Mouse (Mus musculus) left cerebral cortex, postnatal 14 days (tissue): ENCODE results near the gene Col4a3bp. TPM values are rescaled to one million over a fixed set of nuclear protein-coding genes. Genes with fewer than 3 reads are reported as not detected.
A peak's percentile ranks its signal among the peaks of the same experiment; 100 is the strongest.

ENCODE experiments used
- DNase-seq, 2 experiments: peaks; one replicate each; pipeline ENCODE4 v3.0.0; 2021 to 2022; ENCODE audit warnings: low spot score in 2 of 2, mixed read lengths in 1 of 2
- intact Hi-C: fragments of 180-260 bp; cut with DNase I; formaldehyde crosslinking; loops from one replicate; pipeline ENCODE4 v1.15.1; 2025
- long read RNA-seq, 2 experiments: library from polyadenylated mRNA; stranded (forward); transcript quantifications; one replicate each; pipeline ENCODE4 v2.0.0; 2021
- total RNA-seq, 2 experiments: library from RNA; stranded (reverse); gene quantifications; 2 replicates each; pipeline ENCODE4 v1.2.3; 2021

Col4a3bp gene
- 10 to 100 TPM; 56.7 to 57.4 TPM for total RNA-seq
- long read RNA-seq, experiment 1, partial matches to known transcripts: 0 of 4 reads
- long read RNA-seq, experiment 1, other reads (novel, unspliced or antisense): 2 of 4 reads
- long read RNA-seq, experiment 2, full-length matches to known transcripts: 12 of 18 reads
- long read RNA-seq, experiment 2, partial matches to known transcripts: 2 of 18 reads
- long read RNA-seq, experiment 2, other reads (novel, unspliced or antisense): 4 of 18 reads

GRCm38 (mm10) chr13:96542081-96542889 lies at the start of gene Col4a3bp, which contains the start of gene Polk:
Gene Col4a3bp, plus strand, starts transcription at chr13:96542618.
Gene Polk, minus strand, starts transcription at chr13:96542579.
- DNase-seq: peak; percentile 96 to 97
- intact Hi-C loops: loop anchor here (5.0 kb wide), 1 partner anchor 50 kb away; no protein-coding TSS in a partner anchor

- no peak for DNase-seq
- intact Hi-C loops: no loop called here
Measured at GRCm38 (mm10) chr13:96496630-96497029, 45.8 kb upstream of the Col4a3bp start.

DNA sequence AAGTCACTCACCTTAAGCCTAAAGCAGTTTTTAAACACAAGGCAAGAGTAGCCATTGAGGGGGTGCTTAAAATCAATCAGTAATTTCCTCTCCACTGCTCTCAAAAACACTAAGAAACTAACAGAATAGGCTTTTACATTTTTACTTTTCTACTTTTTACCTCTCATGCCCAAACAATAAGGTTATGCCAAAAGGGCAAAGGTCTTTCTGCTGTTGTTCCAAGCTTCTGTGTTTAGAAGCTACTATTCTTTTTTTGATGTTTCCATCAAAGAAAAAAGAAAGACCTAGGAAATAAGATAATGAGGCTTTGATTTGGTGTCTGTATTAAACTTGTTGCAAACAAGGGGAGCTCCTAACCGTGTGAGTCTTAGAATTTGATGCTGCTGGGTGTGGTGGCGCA lies 42.5 kb upstream of the Col4a3bp start:
- DNase-seq: no peak
- intact Hi-C loops: no loop called here

GRCm38 (mm10) chr13:96505661-96506060 lies 36.8 kb upstream of the Col4a3bp start:
- DNase-seq: no peak
- intact Hi-C loops: no loop called here

GRCm38 (mm10) chr13:96506313-96506712 lies 36.1 kb upstream of the Col4a3bp start:
- intact Hi-C loops: no loop called here
- DNase-seq: no peak

DNA sequence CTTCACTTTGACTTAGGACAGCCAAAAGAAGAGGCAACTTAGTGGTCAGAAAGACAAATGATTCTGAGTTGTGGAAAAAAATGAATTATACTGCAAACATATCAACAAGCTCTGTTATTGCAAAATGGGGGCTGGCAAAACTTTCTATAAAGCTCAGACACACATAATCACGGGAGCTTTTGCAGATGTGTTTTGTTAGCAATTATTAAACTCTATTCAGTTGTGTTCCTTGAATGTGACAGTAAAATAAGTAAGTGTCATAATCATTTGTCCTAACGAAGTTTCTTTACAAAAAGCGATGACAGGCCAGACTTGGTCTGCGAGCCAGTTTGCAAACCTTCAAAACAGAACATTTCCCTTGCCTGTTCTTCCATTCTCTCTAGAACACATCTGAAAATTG lies 34.9 kb upstream of the Col4a3bp start:
- intact Hi-C loops: no loop called here
- no peak for DNase-seq

DNA sequence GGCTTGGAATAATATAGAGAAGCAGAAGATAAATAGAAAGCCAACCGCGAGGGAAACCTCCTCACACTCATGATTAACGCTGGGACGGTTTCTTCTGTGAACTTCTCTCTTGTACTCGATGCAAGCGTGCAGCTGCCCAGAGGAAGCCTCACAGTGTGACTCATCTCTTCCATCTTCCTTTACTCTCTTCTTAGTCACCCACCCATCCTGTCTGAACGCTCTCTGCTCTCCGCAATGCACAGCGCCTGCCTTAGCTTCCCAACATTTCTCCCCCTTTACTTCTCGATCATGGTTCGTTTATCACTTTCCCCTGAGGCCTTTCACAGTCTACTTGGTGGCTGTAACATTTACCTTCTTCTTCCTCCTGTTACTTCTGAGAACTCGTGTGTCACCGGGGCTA lies 31.8 kb upstream of the Col4a3bp start:
- intact Hi-C loops: no loop called here
- DNase-seq: peak in 1 of 2 experiments; percentile 6

GRCm38 (mm10) chr13:96511262-96511661 lies 31.2 kb upstream of the Col4a3bp start:
- DNase-seq: no peak
- intact Hi-C loops: no loop called here

DNA sequence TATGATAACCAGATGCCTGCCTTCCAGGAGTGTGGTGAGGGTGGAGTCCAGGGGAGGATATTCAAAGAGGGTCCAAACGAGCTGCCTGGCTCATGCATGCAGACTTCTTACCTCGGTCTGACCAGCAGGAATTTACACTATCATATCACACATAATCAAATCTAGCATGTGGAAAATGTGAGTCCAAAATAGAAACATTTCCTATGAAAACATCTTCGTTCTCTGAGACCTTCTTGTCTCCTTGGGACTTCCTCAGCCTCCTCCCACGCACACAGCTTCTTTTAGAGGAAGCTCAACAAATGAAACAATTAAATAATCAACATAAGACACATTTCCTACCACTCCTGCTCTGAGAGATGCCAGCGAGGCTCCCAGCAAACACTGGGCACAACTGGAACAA lies 30.5 kb upstream of the Col4a3bp start:
- intact Hi-C loops: no loop called here
- DNase-seq: no peak

DNA sequence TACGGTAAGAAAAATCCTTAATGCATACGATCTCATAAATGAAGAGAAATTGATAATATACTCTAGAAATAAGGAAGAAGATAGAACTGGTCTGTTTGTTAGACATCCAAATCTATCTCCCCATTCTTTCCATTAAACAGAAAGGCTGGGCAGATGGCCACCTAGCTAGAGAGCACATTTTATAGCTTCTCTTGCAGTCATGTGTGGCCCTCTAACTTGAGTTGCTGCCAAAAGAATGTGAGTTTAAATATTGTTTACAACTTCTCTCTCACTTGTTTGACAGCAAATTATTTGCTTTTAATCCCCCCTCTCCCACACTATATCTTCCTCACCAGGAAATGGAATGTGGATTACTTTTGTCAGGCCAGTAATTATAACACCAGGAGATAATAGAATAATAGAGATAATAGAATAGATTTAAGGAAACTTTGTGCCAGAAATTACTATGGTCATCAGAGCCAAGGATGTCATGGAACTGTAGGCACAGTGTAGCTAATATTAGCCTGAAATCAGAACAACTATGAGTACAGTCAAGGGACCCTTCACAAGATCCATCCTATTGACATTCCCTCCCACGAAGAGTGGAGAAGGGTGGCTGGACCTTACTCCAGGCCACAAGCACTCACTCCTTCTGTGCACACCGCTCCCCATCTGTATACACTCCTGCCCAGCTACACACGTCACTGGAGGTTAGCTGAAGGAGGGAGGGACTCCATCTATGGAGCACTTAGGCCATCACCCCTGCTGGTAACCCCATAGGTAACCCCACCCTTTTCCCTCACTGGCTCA lies 28.1 kb upstream of the Col4a3bp start:
- intact Hi-C loops: no loop called here
- no peak for DNase-seq

DNA sequence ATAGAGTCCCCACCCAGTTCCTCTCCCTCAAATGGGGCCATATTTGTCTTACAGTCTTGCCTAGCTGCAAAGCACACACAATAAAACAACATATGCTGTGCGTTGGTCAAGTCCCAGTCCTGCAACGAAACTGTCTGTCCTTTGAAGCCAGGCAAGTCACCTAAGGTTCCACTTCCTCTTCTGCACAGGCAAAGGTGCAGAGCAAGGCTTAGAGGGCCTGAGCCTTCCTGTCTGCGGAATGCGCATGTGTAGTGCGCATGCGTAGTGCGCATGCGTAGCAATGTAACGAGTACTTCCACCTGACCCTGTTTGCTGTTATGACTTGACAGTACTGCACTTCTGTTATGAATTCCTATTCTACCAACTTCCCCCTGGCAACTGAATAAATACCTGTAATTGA lies 26.2 kb upstream of the Col4a3bp start:
- no peak for DNase-seq
- intact Hi-C loops: no loop called here

- intact Hi-C loops: no loop called here
- DNase-seq: no peak
Measured at GRCm38 (mm10) chr13:96517335-96517734, 25.1 kb upstream of the Col4a3bp start.

GRCm38 (mm10) chr13:96521294-96521693 lies 21.1 kb upstream of the Col4a3bp start:
- intact Hi-C loops: no loop called here

DNA sequence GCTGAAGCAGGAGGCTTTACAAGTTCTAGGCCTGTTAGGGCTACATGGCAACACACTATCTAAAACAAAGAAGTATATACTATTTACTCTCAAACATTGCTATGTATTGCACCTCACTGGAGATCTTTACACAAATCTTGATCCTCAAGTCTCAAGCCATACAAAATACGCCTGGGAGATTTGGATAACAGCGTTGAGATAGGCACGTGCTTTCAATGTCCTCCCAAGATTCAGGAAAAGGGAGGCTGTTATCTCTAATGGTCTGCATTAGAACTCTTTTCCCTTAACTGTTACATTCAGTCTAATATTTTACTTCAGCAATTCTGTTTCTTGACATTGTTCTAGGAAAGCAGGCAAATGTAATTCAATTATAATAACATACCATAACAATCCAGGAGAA lies 15.4 kb upstream of the Col4a3bp start:
- intact Hi-C loops: no loop called here
- no peak for DNase-seq

More at GRCm38 (mm10) chr13:96521294-96521693, 21.1 kb upstream of the Col4a3bp start:
- DNase-seq: no peak

- intact Hi-C loops: no loop called here
Measured at GRCm38 (mm10) chr13:96527856-96528255, 14.6 kb upstream of the Col4a3bp start.

GRCm38 (mm10) chr13:96528776-96529175 lies 13.6 kb upstream of the Col4a3bp start:
- intact Hi-C loops: no loop called here
- no peak for DNase-seq

More at GRCm38 (mm10) chr13:96527856-96528255, 14.6 kb upstream of the Col4a3bp start:
- DNase-seq: no peak

DNA sequence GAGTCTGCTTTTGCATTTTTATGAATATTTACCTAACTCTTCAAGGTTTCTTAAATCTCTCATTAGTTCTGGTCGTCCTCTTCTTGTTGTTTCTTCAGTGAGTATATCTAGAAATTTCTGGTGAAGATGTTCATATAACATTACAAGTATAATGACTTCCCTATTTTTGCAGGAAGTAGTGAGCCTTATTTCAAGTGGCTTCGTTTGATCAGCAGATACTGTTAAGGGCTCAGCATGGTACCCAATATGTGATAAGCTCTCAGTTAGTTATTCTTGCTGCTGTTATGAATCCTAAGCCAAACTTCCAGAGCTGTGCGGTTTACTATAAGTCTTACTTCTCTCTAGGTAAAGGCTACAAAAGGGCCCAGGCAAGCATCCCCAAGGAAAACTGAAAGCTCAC lies 12.9 kb upstream of the Col4a3bp start:
- intact Hi-C loops: no loop called here
- DNase-seq: no peak

- DNase-seq: no peak
Measured at GRCm38 (mm10) chr13:96530064-96530463, 12.4 kb upstream of the Col4a3bp start.

DNA sequence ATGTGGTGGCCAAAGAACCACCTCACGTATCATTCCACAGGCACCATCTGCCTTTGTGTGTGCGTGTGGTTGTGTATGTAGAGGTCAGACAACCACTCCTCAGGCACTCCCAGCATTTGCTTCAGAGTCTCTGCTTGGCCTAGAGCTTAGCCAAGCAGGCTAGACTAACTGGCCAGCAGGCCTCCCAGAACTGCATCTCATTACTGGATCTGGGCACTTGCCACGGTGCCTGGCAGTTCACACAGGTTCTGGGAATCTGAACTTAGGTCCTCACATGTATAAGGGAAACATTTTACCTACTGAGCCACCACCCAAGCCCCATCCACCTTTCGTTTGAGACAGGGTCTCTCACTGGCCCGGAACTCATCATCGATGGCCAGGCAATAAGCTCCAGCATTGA lies 10.2 kb upstream of the Col4a3bp start:
- DNase-seq: no peak
- intact Hi-C loops: no loop called here

More at GRCm38 (mm10) chr13:96530064-96530463, 12.4 kb upstream of the Col4a3bp start:
- intact Hi-C loops: no loop called here

- intact Hi-C loops: no loop called here
- DNase-seq: no peak
Measured at GRCm38 (mm10) chr13:96533742-96534141, 8.7 kb upstream of the Col4a3bp start.
